Mouse (Mus musculus): ENCODE measurements around the gene Arhgap24.

The Arhgap24 gene

DNA sequence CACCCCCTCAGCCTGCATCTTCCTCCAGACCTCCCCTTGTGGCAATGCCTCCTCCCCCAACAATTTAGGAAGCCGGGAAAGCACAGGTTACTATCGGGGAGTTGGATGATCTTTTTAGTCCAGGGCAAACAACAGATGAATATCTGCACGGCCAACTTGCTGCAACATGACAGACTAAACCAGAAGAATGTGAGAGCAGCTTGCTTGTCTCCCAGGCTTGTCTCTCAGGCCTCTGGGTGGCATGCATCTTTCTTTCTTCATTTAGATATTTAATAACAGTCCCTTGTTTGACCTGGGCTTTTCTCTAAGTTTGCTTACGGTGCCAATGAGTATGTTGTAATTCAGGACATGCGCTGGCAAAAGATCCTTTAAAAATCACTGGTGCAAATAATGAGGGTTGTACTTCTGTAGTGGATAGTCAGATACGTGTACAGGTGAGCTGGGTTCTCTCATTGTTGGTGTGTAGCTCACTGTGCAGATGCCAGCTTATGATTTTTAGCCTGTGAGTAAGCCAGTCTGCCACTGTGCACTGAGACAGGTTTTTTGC lies 101.7 kb downstream of the Arhgap24 start:
- no peak for DNase-seq

DNA sequence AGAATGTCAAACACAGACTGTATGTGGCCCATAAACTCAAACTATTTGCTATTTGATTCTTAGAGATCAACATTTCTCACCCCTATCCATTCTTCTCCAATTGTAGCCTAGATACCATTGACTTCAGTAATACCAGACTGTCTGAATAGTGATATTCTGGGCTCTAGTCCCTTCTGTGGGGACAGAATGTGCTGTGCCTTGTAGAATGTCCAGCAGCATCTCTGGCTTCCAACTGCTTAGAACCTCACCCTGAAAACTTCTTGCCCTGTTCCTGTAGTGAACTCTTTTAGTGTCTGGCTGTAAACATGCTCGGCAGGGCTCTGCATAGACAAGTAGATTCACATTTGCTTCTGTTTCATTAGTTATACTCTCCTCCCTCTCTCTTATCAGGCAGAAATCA lies 110.2 kb downstream of the Arhgap24 start:
- DNase-seq, result no peak

DNA sequence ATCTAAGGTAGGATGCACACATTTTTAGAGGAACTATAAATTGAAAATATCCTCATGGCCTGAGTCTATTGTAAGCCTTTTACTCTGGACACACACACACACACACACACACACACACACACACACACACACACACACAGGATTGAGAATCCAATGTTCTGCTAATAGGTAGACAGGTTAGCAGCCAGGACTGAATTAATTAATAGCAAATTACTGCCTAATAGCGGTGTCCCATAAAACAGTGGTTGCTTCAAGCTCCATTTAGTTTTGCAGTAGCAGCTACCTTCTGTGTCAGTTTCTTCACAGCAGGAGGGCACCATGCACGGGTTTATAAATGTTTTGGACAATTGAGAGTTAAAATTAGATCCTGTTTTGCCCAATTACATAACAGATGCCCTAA lies 111.9 kb downstream of the Arhgap24 start:
- DNase-seq, result no peak

DNA sequence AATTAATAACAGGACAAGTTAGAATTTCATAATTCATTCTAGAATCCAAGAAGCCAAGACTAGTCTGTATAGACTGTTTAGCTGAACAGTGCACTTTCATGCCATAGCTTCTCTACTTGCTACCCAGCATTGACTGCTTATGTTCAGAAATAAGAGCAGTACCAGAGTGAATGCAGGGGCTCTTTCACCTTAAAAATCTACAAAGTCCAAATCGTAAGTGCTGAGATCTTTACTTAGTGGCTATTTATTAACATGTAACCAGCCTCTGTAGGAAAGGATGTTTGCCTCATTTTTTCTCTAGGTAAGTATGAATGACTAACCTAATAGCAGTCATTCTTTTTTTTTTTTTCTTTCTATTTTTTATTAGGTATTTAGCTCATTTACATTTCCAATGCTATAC lies 117.9 kb downstream of the Arhgap24 start:
- no peak for DNase-seq

DNA sequence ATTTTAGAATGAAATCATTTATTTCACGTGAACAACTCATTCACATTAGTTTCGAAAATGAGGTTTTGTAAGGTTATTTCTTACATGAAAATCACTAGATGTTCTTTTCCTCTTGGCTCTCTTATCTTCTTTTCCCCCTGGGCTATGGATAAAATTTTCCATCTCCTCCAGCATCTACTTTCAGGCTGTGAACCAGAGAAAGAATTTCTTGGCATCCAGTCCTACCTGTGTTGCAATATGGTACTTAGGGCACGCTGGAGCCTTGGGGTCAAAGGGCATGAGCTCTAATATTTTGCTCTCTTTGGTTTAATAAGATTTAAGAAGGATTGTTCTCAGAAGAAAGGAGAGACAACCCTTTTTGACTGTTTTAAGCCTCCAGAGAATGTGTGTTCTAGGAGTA lies 132.4 kb downstream of the Arhgap24 start:
- DNase-seq, result no peak

DNA sequence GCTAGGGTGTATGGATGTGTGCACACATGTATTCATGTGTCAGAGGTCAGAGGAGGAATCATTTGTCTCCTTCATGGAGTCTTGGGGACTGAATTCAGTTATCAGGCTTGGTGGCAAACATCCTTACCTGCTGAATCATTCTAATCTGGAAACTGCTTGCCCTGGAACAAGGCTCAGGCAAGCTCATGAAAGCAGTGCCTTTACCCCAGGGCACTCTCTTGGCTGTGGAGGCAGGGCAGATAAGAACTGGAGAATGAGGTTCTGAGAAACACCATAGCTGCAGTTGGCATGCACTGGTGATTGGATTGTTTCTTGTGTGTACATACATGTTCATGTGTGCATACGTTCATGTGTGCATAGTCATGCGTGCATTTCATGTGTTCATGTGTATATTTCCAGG lies 132.9 kb downstream of the Arhgap24 start:
- DNase-seq, result no peak

DNA sequence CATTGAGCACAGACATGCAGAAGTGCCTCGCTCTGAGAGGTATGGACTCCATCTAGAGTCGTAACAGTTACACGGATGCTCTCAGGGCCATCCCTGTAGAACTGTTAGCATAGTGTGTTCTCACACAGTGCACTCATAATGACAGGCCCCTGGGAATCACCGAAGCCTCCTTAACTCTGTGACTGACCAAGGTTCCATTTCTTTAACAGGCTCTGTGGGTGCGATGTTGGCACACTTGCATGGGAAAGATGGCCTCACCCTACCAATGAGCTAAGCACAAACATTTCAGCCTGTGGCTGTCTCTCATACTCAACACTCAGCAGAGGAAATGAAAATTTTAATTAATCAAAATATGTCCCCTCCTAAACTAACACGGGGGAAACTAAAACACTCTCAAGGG lies 134.1 kb downstream of the Arhgap24 start:
- no peak for DNase-seq

DNA sequence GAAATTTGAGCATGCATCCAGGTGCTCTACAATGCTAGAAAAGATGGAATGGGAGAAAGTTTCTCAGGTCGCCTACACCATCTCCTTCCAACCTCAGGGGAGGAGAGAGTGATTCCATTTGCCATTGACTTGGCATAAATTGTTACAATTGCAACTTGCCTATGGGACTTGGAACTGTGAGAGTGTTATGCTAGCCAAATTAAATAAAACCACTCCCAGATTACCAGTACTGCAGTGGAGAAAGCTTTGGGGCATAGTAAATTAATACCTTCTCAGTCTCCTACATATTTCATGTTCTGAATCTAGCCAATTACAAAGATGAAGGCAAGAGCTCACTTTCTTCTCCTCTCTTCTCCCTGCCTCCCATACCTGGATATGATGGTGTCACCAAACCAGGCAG lies 139.8 kb downstream of the Arhgap24 start:
- DNase-seq, result no peak

DNA sequence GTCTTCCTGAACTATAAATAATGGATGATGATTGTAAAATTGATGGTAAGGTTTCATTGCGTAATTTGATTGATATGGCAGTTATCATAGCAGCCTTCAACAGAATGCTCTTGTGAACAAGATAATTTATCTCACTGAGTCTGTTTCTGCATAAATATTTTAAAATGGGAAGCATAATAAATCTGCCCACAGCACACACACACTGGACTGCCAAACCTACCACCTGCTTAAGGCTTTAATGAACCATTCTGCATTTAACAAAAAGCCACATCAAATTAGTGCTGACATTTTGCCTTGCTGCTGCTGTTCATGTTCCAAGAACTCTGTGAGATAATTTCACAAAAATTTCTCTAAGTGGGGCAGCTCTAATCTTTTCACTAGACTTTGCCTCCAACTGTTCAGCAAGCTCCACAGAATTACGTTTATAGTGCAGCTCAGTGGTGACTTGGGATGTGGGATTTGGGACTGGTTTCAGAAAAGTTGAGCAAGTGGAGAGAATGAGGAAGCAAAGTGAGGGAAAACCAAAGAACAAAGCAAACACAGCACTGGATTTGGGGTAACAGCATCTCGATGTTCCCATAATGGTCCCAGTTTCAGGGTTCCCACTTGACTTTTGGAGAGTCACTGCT lies 142.7 kb downstream of the Arhgap24 start:
- no peak for DNase-seq

DNA sequence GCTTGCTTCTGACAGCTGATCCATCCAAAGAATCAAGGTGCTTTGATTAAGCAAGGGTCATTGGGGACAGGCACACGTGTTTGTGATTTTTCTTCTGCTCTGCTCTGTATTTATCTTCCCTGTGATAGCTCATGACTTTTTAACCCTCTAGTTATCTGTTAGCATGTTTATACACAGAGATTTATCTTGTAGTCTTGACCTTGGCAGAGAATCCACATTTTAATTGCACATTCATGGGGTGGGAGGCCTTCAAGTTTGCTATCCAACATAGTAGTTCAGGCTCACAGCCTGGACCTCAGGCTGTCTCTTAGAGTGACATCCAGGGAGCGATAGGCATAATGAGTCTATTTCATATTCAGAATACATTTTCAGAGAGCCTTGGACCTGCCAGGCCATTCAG lies 145.5 kb downstream of the Arhgap24 start:
- no peak for DNase-seq

DNA sequence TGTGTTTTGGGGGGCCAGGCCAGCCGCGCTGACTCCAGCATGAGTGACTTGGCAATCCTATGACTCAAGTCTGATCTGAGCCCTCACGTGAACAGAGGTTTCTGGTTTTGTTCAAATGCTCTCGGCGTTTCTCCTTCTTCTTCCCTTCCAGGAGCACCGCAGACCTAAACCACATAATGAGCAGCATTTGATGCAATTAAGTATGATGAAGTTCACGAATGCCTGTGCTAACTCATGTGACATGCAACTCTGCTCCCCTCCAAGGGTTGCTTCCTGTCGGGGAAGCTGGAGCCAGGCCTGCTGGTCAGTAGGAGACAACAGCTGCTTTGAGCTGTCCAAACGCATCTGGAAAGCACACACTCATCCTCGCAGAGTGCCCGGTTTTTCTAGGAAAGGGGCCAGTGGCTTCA lies 148.2 kb downstream of the Arhgap24 start:
- no peak for DNase-seq

DNA sequence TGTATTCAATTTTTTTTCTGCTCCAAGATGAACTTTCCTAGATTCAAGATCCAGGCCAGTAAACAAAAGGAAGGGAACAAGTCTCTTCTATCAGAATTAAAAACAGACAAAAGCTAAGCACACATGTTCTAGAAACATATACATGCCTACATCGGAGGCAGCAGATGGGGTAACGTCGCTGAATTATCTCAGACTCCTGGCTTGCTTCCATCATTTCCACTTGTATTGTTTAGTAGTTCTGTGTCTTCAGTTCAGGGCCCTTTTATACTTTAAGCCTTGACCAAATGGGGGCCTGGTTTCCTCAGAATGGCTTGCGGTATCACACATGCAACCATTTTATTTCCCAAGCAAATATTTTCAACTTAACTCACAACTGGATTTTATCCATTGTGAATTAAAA lies 154.4 kb downstream of the Arhgap24 start:
- no peak for DNase-seq

DNA sequence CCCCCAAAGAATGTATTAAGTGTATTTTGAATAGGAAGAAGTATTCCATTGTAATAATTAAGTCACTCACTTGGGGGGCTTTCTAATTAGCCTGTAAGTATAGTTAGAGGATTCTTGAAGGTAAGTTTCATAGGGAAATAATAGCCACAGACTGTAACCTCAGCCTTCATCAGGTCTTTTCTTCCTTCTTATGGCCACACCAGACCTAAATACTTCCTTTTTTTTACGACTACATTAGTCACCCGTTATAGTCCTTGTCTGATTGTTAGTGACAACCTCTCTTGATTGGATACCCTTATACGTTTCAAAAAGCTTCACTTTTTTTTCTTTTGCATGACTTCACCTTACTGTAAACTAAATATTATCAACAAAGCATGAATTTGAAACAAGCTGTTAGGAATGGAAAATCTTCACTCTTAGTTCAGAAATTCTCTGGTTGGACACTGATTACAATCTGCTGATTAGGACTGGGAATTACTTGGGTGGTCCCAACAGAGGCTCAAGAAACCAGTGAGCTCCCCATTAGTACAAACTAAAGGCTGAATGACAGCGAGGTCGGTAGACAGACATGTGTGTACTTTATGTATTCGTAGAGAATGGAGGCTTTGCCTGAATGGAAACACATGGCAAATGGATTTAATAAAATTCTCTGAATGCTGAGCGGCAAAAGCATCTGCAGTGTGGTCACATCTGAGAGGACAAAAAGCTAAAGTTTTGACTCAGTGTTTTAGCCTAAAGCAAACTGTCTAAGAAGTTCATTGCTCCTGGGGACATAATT lies 158.8 kb downstream of the Arhgap24 start:
- DNase-seq, result no peak

DNA sequence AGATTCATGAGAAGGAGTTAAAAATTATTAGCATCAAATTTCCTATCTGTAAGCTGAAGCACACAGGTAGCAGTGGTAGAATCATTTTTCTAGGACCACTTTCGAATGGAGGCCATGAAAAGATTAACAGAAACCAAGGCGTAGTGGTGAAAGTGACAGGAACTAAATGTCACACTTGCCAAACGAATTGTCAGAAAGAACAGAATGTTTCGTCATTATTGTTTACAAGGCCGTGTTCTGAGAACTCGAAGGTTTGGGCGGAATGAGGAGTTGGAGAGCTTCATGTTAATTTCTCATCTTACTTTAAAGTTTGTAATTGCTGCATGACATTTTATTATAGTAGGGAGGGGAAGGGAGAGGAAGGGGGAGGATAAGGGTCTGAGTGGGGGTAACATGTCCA lies 162.2 kb downstream of the Arhgap24 start:
- no peak for DNase-seq

DNA sequence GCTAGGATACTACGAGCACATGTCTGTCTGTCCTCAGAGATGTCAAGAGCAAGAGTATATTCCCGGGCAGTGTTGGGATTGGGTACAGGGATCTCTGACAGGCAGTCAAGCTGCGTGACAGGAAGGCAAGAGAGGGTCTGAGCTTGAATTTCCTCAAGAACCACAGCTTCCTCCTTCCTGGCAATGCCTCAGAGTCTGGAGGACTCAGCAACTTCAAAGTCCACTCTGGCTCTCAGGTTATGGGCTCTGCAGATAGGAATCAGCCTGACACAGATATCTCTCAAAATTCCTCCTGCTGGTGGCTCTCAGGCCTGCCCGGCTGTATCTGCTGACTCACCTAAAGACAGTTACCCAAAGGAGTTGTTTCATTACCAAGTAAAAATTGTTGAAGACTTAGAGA lies 162.6 kb downstream of the Arhgap24 start:
- no peak for DNase-seq

DNA sequence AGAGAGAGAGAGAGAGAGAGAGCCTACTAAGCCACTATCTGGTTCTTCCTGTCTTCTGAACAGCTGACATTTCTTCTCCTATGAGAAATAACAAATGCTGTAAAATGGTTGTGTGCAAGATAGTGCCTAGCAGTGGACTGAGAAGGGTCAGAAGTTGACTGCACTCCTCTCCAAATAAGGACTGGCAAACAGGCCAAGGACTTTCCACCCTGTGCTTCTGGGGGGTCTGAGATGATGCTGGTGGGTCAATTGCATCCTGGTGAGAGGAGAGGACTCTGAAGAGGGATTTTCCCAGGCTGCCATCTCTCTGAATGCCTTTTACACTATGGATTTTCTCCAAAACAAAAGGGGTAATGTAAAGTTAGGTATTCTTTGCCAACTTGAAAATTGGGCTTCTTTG lies 177.9 kb downstream of the Arhgap24 start:
- DNase-seq, result no peak

DNA sequence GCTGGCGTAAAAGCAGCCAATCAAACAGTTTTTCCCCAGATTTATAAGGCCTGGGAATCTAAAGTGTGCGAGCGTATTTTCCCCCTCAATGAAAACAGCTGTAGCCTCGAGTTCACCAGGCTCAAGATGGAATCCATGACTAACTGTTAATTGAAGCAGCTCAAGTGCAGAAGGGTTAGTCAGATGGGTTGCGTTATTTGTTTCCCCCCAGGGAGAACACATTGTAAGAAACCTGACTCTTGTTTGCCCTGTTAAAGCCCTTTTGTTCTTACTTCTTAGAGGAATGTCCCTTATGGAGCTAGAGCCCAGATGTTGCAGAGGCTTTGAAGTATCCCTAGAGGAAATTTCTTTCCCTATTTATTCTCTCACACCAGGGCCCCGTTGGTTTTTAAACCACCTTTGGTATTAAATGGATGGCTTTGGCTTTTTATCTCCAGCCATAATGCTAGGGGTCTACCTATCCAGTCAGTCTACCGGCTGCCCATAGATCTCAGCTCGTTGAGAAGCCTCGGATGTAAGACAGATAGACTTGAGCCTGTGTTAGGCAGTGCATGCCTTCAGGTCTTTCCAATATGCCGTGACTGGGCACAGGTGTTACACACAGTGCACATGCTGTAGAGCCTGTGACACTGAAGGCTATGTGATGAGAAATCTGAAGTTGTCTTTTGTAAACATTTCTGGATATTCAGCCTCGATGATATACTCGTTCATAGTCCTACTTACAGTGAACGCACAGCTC lies 184.0 kb downstream of the Arhgap24 start:
- no peak for DNase-seq

DNA sequence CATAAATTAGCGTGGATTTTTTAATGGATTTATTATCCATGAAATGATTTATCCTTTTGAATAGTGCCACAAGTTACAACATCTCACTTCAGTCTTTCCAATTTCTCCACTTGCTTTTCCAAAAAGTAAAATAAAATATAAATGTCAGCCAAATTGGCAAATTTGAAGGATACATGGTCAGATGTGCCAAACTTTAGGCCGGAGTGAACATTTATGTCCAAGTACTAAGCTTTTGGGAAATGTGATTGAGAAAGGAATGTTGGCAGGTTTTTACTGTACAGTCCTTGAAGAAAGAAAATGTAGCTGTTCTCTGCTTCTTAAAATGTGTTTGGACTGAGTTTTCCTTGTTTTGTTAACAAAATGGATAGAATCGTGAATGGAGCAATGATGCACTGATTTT lies 185.7 kb downstream of the Arhgap24 start:
- DNase-seq, result no peak

DNA sequence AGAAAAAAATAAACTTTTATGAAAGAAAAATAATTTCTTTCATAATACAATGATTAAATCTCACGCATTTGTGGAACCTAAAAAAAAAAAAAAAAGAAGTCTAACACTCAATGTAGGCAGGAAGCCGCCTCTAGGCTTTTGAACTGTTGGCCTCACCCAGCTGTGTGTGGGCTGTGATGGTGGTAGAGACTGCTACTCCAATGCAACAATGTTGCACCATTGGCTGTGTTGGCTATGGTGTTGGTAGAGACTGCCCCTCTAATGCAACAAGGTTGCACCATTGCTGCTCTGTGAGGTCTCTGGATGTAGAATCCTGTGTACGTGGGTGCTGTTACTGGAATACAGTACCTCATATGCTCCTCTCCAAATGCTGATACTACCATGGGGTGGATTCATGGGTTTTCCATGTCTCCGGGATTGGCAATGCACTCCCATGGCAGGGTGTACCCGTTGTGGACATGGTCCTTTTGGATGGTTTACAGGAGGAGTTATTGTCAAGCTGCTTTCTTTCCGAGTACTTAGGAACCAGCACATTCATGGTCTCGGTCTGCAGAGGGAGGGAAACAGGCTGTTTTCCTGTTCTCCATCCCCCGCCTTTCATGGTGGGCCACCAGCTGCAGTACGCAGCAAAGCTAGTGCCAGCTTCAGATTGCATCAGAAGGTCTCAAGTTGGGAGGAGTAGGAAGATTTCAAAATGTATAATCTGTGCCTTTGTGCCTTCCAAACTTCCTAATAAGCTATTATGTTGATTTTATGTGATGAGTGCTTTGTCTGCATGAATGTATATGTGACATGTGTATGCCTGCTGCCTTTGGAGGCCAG lies 186.8 kb downstream of the Arhgap24 start:
- no peak for DNase-seq

DNA sequence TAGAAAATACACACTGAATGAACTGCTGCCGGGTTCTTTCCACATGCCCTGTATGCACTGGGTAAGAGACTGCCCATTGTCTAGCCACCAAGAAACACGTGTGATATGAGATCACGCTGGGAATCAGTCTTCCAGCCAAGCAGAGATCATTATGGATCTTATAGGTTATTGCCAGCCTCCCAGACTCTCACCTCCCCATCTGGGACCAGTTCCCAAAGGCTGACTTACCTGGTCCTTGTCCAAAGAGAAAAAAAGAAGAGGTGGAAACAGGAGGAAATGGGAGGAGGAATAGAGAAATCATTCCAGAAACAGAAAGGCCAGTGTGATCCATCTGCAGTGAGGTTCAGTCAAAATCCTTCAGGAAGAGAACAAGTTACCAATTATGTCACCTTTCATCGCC lies 189.0 kb downstream of the Arhgap24 start:
- no peak for DNase-seq

DNA sequence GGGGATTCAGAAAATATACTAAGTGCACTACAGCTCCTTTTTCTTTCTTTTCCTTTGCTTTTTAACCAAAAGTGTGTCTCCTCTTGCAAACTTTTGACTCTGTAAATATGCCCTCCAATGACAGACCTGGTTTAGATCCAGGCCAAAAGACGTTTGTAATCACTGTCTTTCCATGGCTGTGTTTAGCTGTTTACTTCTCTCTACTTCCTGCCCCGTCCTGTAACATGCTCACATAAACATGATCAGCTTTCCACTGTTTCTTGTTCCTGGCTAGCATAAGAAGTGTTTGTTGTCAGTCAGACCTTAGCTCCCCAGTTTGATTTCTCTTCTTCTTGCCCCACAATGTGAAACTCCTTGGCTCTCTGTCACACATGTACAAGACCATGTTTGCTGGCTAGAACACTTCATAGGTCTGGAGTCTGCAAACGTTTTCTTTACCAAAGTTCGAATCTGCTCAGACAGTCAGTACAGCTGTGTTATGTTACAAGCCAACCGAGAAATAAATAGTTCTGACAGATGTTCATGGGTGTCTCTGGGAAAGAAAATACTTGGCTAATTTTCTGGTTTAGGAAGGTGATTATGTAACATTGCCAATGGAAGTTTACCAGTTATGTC lies 189.6 kb downstream of the Arhgap24 start:
- DNase-seq, result no peak

DNA sequence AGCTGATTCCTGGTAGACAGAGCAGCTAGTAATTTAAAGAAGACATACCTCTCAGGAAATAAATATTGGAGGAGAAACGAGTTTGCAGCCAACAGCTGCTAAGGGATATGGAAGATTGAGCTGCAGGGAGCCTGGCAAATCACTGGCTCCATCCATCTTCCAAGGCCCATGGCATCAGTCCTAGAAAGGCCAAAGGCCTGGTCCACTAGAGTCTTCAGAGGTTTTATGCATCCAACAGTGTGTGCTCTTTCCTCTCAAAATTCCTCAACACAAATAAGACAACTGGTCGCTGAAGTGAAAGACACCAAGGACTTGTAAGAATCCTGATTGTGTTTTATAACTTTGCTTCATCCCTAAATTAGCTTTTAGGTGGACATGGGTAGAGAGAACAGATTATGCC lies 194.1 kb downstream of the Arhgap24 start:
- DNase-seq, result no peak
